Mouse (Mus musculus): ENCODE results near the gene Wdr62. TPM values are rescaled to one million over a fixed set of nuclear protein-coding genes. Genes with fewer than 3 reads are reported as not detected.
"Not testable (repeated sequence)": the region's sequence is repeated elsewhere in the genome, so short reads cannot be mapped to it uniquely, and the experiment has no call there.

Gene Wdr62
- total and polyA plus RNA-seq, 3 experiments: 8.2 to 59.1 (median 57.9) TPM

GRCm38 (mm10) chr7:30251956-30252954 is 28.0 kb downstream of the Wdr62 start:
- Histone ChIP-seq H3K9me3 (replicated peaks) (no peaks in the 10 kb centered on the region), H3K4me3 (ENCODE audit: low read depth, low read length) (no peak overlapping the region), H3K36me3 (replicated peaks) (peaks cover 98% of the 10 kb centered on the region), H3K27me3 (ENCODE audit: insufficient read depth, low read length) (no peaks in the 10 kb centered on the region), H3K4me1 (ENCODE audit: insufficient read depth, low read depth, low read length) (0 out of 2 replicates have a peak, but pooled peaks cover 3% of the 10 kb centered on the region)
- ATAC-seq (ENCODE audit: extremely low read depth, insufficient number of reproducible peaks, low FRiP score, poor library complexity, severe bottlenecking): no peak
- TF ChIP-seq CTCF (IDR thresholded peaks at IDR 0.05; ENCODE audit: low read depth, low read length) (no peak), GATA1 (IDR thresholded peaks at IDR 0.05; ENCODE audit: borderline replicate concordance, low read length) (no peak), POLR2AphosphoS5 (IDR thresholded peaks at IDR 0.05; ENCODE audit: insufficient replicate concordance, low read depth, low read length) (no peak)
- no peak for DNase-seq (ENCODE audit: low spot score)

GRCm38 (mm10) chr7:30237374-30237773 is 42.8 kb downstream of the Wdr62 start:
- not testable (repeated sequence) for ATAC-seq (ENCODE audit: extremely low read depth, insufficient number of reproducible peaks, low FRiP score, poor library complexity, severe bottlenecking); H3K4me3 ChIP-seq (ENCODE audit: low read depth, low read length); H3K27me3 ChIP-seq (ENCODE audit: insufficient read depth, low read length); DNase-seq (ENCODE audit: low spot score); H3K9me3 ChIP-seq (replicated peaks)
- Histone ChIP-seq H3K4me1 (ENCODE audit: insufficient read depth, low read depth, low read length) (peaks cover 22% of the 10 kb centered on the region), H3K36me3 (replicated peaks) (peaks cover 64% of the 10 kb centered on the region)

- Histone ChIP-seq H3K36me3 (replicated peaks) (peaks cover 47% of the 10 kb centered on the region), H3K4me3 (ENCODE audit: low read depth, low read length) (no peak within 1 kb of the TSS), H3K27me3 (ENCODE audit: insufficient read depth, low read length) (no peaks in the 10 kb centered on the region), H3K4me1 (ENCODE audit: insufficient read depth, low read depth, low read length) (peaks cover 33% of the 10 kb centered on the region), H3K9me3 (replicated peaks) (no peaks in the 10 kb centered on the region)
- ATAC-seq (ENCODE audit: extremely low read depth, insufficient number of reproducible peaks, low FRiP score, poor library complexity, severe bottlenecking) (no peak), DNase-seq (ENCODE audit: low spot score) (no peak)
- TF ChIP-seq TAL1 (conservative IDR thresholded peaks at IDR 0.05; ENCODE audit: low read depth, low read length) (no peak), POLR2AphosphoS5 (IDR thresholded peaks at IDR 0.05; ENCODE audit: insufficient replicate concordance, low read depth, low read length) (no peak), GATA2 (IDR thresholded peaks at IDR 0.05; ENCODE audit: borderline replicate concordance, low read depth, low read length) (no peak), GATA1 (IDR thresholded peaks at IDR 0.05; ENCODE audit: borderline replicate concordance, low read length) (no peak), CTCF (IDR thresholded peaks at IDR 0.05; ENCODE audit: low read depth, low read length) (no peak)
Measured at GRCm38 (mm10) chr7:30235625-30236024, 44.6 kb downstream of the Wdr62 start, which contains the start of gene Ovol3. TSS of gene Ovol3 (minus strand) at chr7:30235725.

- no peak overlapping the region for H3K4me3 ChIP-seq (ENCODE audit: low read depth, low read length)
- H3K4me1 ChIP-seq (ENCODE audit: insufficient read depth, low read depth, low read length): peaks cover 36% of the 10 kb centered on the region
- no peaks in the 10 kb centered on the region for H3K9me3 ChIP-seq (replicated peaks)
- no peaks in the 10 kb centered on the region for H3K27me3 ChIP-seq (ENCODE audit: insufficient read depth, low read length)
- peaks cover 45% of the 10 kb centered on the region for H3K36me3 ChIP-seq (replicated peaks)
- DNase-seq (ENCODE audit: low spot score) (no peak), ATAC-seq (ENCODE audit: extremely low read depth, insufficient number of reproducible peaks, low FRiP score, poor library complexity, severe bottlenecking) (no peak)
- no peak for TF ChIP-seq TAL1 (conservative IDR thresholded peaks at IDR 0.05; ENCODE audit: low read depth, low read length)
- TF ChIP-seq CTCF (IDR thresholded peaks at IDR 0.05; ENCODE audit: low read depth, low read length): no peak
- no peak for TF ChIP-seq GATA2 (IDR thresholded peaks at IDR 0.05; ENCODE audit: borderline replicate concordance, low read depth, low read length)
- no peak for TF ChIP-seq POLR2AphosphoS5 (IDR thresholded peaks at IDR 0.05; ENCODE audit: insufficient replicate concordance, low read depth, low read length)
- TF ChIP-seq GATA1 (IDR thresholded peaks at IDR 0.05; ENCODE audit: borderline replicate concordance, low read length): no peak
Measured at GRCm38 (mm10) chr7:30235091-30235490, 45.1 kb downstream of the Wdr62 start.

GRCm38 (mm10) chr7:30234276-30234858 is 45.9 kb downstream of the Wdr62 start:
- Histone ChIP-seq H3K4me1 (ENCODE audit: insufficient read depth, low read depth, low read length) (peaks cover 36% of the 10 kb centered on the region), H3K4me3 (ENCODE audit: low read depth, low read length) (no peak overlapping the region), H3K36me3 (replicated peaks) (peaks cover 43% of the 10 kb centered on the region), H3K9me3 (replicated peaks) (no peaks in the 10 kb centered on the region), H3K27me3 (ENCODE audit: insufficient read depth, low read length) (no peaks in the 10 kb centered on the region)
- ATAC-seq (ENCODE audit: extremely low read depth, insufficient number of reproducible peaks, low FRiP score, poor library complexity, severe bottlenecking) (no peak), DNase-seq (ENCODE audit: low spot score) (no peak)
- TF ChIP-seq GATA2 (IDR thresholded peaks at IDR 0.05; ENCODE audit: borderline replicate concordance, low read depth, low read length): no peak
- no peak for TF ChIP-seq POLR2AphosphoS5 (IDR thresholded peaks at IDR 0.05; ENCODE audit: insufficient replicate concordance, low read depth, low read length)
- no peak for TF ChIP-seq CTCF (IDR thresholded peaks at IDR 0.05; ENCODE audit: low read depth, low read length)

GRCm38 (mm10) chr7:30233387-30233786 is 46.8 kb downstream of the Wdr62 start:
- TF ChIP-seq CTCF (IDR thresholded peaks at IDR 0.05; ENCODE audit: low read depth, low read length): no peak
- TF ChIP-seq GATA2 (IDR thresholded peaks at IDR 0.05; ENCODE audit: borderline replicate concordance, low read depth, low read length): no peak
- no peak for TF ChIP-seq GATA1 (IDR thresholded peaks at IDR 0.05; ENCODE audit: borderline replicate concordance, low read length)
- TF ChIP-seq TAL1 (conservative IDR thresholded peaks at IDR 0.05; ENCODE audit: low read depth, low read length): no peak
- no peak for TF ChIP-seq POLR2AphosphoS5 (IDR thresholded peaks at IDR 0.05; ENCODE audit: insufficient replicate concordance, low read depth, low read length)
- DNase-seq (ENCODE audit: low spot score) (no peak), ATAC-seq (ENCODE audit: extremely low read depth, insufficient number of reproducible peaks, low FRiP score, poor library complexity, severe bottlenecking) (no peak)
- no peaks in the 10 kb centered on the region for H3K27me3 ChIP-seq (ENCODE audit: insufficient read depth, low read length)
- H3K4me3 ChIP-seq (ENCODE audit: low read depth, low read length): peak overlapping the region; percentile 98; the same call in 1 of the 2 replicates
- peaks cover 34% of the 10 kb centered on the region for H3K4me1 ChIP-seq (ENCODE audit: insufficient read depth, low read depth, low read length)
- no peaks in the 10 kb centered on the region for H3K9me3 ChIP-seq (replicated peaks)
- peaks cover 47% of the 10 kb centered on the region for H3K36me3 ChIP-seq (replicated peaks)
